Comparison of ENCODE assay signal across 23 mouse cellular contexts in genomic region chr2:106833212-106833611, GRCm38 (mm10).
"Had no signal": no experiment of that assay in that cellular context is flagged by ENCODE, and none has a peak within 500 bp of the region (broad histone marks: within the 10 kb centered on the region; RNA-seq: fewer than 3 reads in every experiment).

No protein-coding gene starts in this region.

- H3K4me3 ChIP-seq: layer of hippocampus, adult 2 months; left cerebral cortex, adult 2 months; limb, embryonic 13.5 days; liver, embryonic 12.5 days; liver, embryonic 15.5 days; lung, embryonic 15.5 days; megakaryocyte, embryonic 14.5 days; midbrain, embryonic 12.5 days; stomach, embryonic 15.5 days had no signal

- H3K4me1 ChIP-seq: liver, embryonic 15.5 days; megakaryocyte, embryonic 14.5 days; stomach, embryonic 15.5 days had no signal

- H3K27ac ChIP-seq: kidney, postnatal 0 days; layer of hippocampus, adult 2 months; left cerebral cortex, adult 2 months; limb, embryonic 13.5 days; liver, embryonic 12.5 days; liver, embryonic 15.5 days; lung, embryonic 15.5 days; stomach, embryonic 15.5 days had no signal

- DNase-seq: kidney, adult 2 months; kidney, postnatal 25 days; layer of hippocampus, postnatal 36 days; liver; lung, adult 18-20 months; lung, postnatal 10 days; lung, postnatal 36 days; right cerebral cortex, adult 18-20 months; right cerebral cortex, postnatal 14 days; right cerebral cortex, postnatal 4 days; spleen, adult 18-20 months; thymus, postnatal 25 days had no signal

- ATAC-seq: intestine, postnatal 0 days; liver, embryonic 12.5 days had no signal

- H3K36me3 ChIP-seq: limb, embryonic 13.5 days; liver, embryonic 12.5 days; liver, embryonic 15.5 days; lung, embryonic 15.5 days; midbrain, embryonic 12.5 days; stomach, embryonic 15.5 days had no signal

- H3K9me3 ChIP-seq: limb, embryonic 13.5 days; liver, embryonic 12.5 days; liver, embryonic 15.5 days; lung, embryonic 15.5 days; midbrain, embryonic 12.5 days; stomach, embryonic 15.5 days had no signal

- H3K4me2 ChIP-seq: limb, embryonic 13.5 days; liver, embryonic 12.5 days; liver, embryonic 15.5 days; lung, embryonic 15.5 days; midbrain, embryonic 12.5 days; stomach, embryonic 15.5 days had no signal

- H3K27me3 ChIP-seq: limb, embryonic 13.5 days; liver, embryonic 12.5 days; liver, embryonic 15.5 days; lung, embryonic 15.5 days; megakaryocyte, embryonic 14.5 days; midbrain, embryonic 12.5 days; stomach, embryonic 15.5 days had no signal

- H3K9ac ChIP-seq: limb, embryonic 13.5 days; liver, embryonic 12.5 days; liver, embryonic 15.5 days; lung, embryonic 15.5 days; midbrain, embryonic 12.5 days; stomach, embryonic 15.5 days had no signal
